Mouse (Mus musculus) fat pad, adult 2 months (tissue): ENCODE results near the gene Nipal4.
"Not testable (repeated sequence)": the region's sequence is repeated elsewhere in the genome, so short reads cannot be mapped to it uniquely, and the experiment has no call there.

Experiments used
- DNase-seq: peaks from one replicate; pipeline ENCODE4 v3.0.0-alpha.2; 2011; ENCODE audit warnings: low read depth, low spot score; ENCODE audit errors: extremely low read depth

The Nipal4 gene

DNA sequence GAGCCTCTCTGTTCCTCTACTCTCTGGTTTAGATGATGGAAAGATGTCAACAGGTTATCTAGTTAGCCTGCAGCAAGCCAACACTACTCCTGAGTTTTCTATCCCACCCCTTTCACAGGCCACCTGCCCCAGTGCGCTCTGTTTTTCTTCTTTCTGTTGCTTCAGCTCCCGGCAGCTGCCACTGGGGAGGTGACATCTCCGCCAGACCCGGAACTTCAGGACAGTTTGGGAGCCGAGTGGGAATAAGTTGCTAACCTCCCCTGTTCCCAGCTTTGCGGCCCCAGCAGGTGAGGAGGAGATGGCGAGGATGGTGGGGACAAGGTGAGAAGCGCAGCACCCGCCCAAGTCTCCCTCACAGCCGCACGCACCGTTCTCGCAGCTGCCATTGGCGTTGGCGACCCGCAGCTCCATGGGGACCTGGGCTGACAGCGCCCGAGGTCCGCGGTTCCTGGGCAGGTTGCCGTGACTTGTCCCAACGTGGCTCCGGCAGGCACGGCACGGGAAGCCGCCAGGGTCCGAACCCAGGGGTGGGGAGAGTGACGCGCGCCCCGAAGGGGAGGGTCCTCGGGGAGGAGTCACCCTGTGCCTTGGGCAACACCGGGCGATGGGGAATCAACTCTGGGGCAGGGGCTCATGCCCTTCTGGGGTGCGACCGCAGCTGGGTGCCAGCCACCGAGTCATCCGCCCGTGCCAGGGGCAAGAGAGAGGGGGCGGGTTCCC lies at the start of gene Nipal4:
Nipal4 (minus strand) TSS at position 643 of the 720 bp plus-strand sequence.
- no peak for DNase-seq

DNA sequence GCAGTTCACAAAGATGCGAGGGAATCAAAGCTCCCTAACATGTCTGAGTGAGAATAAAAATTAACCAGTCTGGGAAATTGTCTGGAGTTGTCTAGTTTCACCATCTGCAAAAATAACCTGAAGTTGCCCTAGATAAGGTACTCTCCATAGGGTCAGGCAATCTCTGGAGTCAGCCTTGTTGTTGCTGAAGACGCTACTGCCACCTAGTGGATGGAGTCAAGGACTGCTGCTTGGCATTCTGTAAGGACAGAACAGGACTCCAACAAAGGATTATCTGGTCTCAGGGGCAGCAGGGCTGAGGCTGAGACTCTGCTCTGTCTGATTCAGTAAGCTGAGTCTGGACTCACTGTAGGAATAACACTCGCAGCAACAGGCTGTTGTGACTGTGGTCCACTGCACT lies 49.0 kb upstream of the Nipal4 start:
- peak; percentile 18 for DNase-seq

DNA sequence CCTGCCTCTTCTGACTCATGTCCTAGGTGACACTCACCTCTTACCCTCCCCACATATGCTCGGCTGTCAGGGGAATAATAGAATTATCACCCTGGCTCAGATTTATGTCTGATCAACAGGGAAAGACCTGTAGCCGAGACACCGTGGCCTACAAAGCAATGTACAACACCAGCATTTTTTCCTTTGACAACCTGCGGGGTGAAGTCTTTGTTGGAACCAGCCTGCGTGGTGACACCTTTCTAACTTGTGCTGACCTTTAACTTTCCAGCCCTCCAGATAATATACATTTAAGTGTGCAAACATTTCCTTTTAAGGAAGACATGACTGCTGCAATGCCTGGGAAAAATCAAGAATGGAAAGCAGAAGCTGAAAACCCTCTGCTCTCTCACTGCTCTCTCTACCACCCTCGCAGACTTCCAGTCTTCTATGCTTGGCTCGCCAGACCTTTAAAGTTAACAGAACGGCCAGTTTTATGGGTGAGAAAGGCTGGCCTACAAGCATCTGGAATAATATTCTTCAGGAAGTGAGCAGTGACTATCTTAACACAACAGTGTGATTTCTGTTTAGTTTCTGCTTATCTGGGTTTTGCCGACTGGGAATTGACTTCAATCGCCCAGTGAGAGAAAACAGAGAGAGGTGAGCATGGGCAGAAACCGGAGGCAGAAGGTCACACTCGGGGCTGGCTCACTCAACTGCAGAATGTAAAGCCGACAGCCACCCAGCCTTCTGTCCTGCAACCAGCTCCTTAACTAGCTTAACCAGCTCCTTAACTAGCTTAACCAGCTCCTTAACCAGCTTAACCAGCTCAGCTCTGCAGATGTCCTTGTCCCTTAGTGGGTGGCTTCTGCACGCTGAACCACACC lies 48.3 kb upstream of the Nipal4 start:
- no peak for DNase-seq

DNA sequence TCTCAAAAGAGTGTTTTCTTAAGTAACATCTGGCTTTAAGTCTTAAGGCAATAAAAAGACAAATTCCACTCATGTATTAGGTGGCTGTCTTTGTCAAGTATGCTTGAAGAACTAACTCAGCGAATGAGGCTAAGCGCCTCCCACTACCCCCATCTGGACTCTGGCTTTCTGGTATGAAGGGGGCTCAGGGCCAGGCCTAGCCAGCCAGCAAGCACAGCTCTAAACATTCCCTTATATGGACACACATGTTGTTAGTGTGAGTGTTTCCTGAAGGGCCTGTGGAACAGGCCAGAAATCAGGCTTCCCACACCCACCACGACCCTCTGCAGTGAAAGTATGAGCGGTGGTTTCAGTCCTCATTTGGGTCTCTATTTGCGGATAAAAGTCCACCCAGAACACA lies 47.5 kb upstream of the Nipal4 start:
- DNase-seq, result no peak

DNA sequence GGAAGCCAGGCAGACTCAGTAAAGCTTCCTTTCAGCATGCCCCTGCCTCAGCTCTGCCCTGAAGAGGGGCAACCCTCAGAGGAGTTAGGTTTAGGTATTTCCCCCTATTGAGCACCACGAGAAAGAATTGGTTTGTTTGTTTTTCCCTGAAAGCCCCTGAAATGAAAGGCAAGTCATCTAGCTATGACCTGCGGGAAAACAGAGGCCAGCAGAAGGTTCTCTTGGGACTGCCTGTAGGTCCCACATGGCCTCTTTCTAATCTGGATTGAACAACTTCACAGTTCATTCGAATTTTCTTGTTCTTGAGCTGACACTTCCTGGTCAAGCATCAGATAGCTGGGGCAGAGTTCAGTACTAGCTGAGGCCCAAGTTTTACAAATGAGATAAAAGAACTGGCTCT lies 45.5 kb upstream of the Nipal4 start:
- no peak for DNase-seq

DNA sequence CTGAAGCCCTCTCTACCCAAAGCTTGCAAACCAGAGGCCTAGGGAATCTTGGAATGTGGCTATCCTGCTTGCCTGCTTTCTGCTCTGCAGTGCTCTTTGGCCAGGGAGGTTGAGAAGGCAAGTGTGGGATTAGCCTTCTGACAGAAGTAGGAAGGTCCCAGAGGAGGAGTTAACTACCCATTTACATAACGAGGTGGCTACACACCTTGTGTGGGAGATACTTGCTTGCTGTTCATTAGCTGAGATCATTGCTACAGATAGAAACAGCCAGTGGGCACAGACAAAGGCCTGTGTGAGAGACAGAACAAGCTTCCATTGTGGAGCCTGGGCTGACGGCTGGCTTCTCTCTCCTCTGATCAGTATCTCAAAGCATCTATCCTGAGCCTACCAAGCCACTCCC lies 43.6 kb upstream of the Nipal4 start:
- peak; percentile 45 for DNase-seq

DNA sequence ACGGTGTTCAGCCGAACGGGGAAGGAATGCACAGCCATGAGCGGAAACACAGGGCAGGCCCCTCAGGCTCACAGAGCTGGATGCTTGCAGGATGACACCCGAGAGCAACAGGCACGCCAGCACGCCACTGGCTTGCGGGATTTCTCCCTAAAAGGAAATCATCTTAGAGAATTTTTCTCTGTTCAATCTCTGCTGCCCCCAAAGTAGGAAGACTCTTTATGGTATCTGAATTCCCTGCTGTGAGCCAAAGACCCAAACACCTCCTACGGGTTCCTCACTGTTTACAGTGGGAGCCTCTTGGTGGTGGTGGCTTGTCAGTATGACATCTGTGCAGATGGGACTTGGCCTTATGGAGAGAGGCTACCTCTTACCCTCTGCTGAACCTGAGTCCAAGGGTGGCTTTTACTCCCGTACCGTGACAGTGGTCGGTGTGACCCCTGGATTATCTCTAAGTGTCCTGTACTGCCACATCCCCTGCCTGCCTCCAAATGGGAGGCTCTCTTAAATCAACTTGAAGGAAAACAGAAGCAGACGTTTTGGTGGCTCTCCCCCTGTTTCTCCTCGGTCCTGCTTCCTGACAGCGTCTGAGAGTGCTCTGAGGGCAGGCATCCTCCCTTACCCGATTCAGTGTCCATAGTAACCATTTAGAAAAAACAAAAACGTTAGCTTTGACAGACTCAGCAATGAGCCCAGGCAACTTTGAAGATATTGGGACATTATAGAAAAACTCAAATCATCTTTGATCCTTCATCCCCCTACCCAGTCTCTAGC lies 39.5 kb upstream of the Nipal4 start:
- no peak for DNase-seq

DNA sequence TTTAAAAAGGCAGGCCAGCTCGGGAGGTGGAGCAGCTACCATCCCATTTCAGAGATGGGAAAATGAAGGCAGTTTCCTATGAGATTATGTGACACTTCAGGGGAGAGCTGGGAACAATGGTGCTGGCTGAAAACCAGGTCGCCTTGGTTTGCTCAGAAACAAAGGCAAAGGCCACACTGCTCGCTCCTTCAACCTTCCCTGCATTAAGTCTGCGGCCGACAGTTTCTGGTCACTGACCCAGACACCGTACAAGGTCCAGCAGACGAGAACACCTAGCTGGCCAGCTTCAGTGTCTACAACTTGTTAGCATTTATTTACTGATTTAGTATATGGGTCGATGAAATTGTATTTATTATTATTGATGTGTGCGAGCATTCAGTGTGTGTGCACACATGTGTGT lies 38.5 kb upstream of the Nipal4 start:
- DNase-seq, result no peak

DNA sequence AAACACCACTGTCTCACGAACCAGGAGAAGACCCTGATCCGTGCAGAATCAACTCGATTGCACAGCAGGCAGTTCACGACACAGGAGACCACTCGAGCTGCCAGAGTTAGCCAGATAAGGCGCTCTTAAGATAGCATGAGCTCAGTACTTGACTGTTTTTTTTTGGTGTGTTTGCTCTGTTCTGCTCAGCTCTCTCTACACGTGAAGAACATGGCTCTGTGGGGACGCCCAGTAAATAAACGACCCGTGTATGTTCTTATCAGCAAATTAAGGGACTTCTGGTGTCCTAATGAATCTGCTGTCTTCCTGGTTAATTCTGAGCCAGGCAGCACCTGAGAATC lies 36.2 kb upstream of the Nipal4 start:
- DNase-seq, result no peak

DNA sequence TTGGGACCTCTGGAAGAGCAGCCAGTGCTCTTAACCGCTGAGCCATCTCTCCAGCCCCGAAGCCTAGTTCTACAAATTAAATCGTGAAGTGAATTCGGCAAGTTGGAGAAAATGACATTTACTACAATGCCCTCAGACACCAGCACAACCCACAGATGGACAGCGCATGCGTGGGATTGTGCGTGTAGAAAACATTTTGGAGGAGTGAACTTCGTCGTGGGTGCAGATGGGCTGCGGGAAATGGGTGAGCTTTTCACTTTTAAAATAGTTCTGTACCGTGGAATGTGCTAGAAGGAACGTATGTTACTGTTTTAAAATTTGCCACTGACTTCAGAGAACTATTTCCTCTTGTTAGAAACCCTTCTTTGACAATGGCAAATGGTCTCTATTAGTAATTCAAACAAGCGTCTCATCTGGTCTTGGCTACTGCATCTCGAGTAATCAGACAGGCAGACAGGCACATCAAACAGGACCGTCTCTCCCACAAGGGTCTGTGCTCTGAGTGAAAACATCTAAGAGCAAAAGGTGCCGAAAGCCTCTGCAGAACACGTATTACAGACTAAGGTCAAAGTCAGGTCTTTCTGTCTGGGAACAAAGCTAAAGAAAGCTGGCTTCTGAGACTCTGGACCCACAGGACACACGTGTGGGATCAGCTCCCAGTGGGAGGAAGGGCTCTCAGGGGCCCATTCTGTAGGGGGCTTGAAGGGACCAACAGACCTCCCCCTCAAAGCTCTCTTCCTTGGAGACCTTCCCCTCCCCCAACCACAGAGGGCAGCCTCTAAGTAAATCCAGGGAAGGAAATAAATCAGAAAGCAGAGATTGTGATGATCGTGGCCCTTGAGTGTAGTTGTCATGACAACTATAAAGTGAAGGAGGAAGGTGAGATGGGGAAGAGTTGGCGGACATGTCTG lies 35.6 kb upstream of the Nipal4 start:
- DNase-seq, result no peak

DNA sequence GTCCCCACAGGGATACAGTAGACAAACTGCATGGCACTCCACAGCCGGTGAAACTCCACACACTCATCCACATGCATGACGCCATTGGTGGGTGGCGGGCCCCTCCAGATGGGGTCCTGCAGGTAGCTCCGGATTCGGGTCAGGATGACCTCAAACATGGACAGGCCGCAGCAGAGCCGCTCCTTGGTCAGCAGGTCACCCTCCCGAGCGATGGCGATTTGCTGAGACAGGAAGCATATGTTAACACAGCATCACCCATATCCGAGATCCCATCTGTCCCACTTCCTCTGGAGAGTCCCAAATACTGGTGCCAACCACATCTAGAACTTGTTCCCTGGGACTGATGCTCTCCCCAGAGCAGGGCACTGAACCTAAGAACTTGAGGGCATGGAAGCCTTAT lies 34.4 kb upstream of the Nipal4 start:
- no peak for DNase-seq

DNA sequence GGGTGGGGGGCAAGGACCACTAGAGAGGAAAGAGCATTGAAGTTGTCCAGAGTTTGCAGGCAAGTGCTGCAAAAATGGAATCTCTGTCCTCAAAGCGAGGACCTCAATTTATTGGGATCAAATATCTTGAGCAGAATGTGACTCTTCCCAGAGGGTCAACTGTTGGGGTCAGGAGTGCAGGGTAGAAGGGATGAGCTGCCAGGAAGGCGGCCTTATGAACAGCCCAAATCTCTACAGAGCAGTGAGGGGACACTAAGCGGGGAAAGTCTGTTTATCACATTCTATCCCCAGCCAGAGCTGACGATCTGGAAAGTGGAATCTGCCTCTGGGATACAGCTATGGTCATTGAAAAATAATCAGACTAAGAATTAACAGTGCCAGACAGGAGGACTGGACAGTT lies 27.9 kb upstream of the Nipal4 start:
- no peak for DNase-seq

DNA sequence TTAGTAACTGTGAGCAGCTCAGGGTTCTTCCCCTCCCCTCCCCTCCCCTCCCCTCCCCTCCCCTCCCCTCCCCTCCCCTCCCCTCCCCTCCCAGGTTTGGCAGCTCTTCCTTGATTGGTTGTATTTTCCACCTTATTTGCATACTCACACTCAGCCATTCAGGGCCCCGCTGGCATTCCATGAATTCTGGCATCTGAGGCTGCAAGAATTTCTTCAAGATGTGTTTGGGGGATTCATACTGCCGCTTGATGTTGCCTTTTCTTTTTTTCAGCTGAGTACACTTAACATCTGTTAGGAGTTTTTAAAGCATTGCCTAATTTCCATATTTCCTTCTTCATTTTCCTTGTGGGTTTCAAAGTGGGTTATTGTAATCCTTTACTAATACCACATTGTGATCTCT lies 22.0 kb upstream of the Nipal4 start:
- DNase-seq, result no peak

DNA sequence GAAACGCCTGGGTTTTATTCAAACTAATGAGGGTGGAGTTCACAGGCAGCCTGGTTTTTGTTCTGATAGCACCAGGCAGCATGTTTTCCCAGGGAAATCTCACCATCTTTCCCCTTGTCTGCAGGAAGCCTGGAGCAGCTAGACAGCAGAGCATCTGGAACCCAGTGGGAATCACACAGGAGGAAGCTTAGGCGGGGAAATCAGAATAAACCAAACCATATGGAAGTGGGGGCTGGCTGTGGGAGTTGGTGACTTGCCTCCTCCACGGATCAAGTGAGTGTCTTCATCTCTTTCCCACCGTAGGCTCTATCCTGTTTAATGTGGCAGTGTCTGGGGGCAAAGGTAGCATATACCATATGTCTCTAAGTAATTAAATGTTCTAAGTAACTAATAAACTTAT lies 19.2 kb upstream of the Nipal4 start:
- no peak for DNase-seq

DNA sequence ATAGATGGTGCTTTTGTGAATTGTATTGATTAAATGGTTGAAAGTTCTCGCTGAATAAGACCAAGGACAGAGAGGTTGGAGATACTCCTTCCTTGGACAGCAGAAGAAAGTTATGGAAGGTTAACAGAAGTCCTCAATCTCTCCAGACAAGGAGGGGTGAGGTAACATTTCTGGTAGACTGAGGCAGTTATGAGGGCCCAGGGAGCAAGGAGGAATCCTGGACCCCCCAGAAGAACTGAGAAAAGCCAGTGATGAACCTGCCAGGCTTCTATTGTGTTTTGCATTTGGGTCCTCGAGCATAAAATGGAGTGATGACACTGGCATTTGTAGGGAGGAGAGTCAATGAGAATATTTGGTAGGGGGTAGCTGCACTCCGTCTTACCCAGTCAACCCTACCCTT lies 18.6 kb upstream of the Nipal4 start:
- DNase-seq, result no peak

DNA sequence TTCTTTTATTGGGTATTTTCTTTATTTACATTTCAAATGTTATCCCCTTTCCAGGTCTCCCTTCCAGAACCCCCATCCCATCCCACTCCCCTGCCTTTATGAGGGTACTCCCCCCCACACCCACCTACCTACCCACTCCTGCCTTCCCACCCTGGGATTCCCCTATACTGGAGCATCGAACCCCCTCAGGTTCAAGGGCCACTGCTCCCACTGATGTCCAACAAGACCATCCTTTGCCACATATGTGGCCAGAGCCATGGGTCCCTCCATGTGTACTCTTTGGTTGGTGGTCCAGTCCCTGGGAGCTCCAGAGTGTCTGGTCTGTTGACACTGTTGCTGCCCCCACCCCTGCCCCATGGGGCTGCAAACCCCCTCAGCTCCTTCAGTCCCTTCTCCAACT lies 15.7 kb upstream of the Nipal4 start:
- not testable (repeated sequence) for DNase-seq

DNA sequence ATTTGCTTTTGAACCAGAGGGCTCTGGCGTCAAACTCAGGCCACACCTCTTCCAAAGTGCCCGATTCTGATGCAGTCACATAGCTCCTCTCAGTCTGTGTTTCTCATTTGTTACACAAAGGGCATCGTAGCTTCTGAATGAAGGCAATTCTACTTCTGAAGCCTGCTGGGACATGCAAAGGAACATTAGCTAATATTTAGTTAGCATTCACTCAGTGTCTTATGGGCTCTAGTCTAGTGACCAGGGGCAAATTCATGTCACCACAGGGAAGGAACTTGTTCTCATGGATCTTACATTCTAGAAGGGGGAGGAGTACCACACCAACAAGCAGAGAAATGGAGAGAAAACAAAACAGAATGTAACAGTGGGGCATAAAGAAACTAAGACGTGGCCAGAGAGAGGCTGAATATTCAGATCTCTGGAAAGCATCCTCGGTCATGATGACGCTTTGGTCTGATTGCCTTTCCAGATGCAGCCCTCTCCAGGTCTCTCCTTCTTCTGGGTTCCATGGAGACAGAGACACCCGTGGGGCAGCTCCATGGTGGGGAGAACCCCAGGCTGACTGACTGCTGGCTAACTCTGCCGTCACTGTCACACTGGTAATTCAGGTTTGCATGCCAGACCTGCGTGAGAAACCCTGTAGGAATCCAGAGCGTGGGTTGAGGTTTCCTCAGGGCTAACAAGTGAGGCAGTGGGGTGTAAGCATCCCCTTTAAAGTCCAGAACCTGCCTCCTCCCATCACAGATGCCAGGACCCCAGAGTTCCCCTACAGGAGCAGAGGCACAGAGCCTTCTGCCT lies 11.1 kb upstream of the Nipal4 start:
- DNase-seq, result peak; percentile 93

DNA sequence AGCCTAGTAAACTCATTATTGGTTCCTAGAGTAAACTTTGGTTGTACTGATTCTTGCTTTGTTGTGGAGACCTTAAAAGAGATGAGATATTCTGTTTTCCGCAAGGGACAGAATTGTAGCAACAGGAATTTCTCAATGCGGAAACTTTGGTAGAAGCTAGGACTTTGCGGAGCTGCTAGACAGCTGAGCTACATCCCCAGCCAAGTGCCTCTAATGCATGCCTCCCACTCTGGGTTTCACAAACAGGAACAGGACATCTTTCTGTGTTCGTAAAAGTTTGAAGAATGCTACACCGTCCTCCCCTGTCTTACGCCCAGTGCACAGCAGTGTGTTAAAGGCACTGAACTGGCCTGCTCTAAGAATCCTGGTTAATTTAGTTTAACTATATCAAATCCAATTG lies 9.8 kb upstream of the Nipal4 start:
- no peak for DNase-seq

DNA sequence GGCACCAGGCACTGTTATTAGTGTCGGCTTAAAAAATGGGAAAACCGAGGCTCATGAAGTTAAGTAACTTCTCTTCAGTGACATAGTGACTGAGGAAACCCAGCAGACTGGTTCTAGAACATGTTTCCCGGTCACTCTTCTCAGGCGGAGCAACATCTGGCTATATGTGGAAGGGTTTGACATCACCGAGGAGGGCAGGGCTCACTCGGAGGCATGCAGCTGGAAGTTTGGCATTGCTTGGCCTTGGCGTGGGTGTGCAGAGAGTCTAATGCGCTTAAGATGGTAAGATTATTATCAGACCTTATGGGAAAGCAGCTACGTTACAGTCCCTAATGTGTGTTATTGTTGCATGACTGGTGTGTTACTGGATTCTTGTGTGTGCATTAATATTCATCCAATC lies 5.8 kb upstream of the Nipal4 start:
- DNase-seq, result peak; percentile 94

DNA sequence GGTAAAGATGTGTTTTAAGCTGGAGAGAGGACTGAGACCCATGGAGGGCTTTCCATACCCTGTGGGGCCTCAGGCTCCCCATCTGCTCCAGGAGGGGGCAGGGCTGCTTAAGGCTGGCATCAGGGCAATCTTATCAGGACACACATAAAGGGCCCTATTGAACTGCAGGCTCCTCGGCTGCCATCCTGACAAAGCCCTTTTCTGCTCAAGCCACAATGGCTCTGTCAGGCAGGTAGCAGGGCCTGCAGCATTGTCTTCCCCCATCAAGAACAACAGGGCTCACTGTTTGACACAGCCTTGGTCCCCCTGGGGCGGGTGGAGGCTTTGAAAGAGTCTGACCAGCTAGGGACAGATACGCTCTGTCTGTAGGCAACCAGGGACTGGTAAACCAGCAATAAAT lies 3.6 kb upstream of the Nipal4 start:
- DNase-seq, result no peak
